Mouse (Mus musculus) CH12.LX (cell line): Measurements from ENCODE around the gene Olfr1277. TPM values are rescaled to one million over a fixed set of nuclear protein-coding genes. Genes with fewer than 3 reads are reported as not detected.

Experiments
- DNase-seq: peaks from one replicate; pipeline ENCODE4 v3.0.0-alpha.2; 2013; ENCODE audit errors: extremely low read depth
- H3K27ac ChIP-seq: 2 replicates; pipeline ENCODE4 v1.5.1; 2012; ENCODE audit warnings: low read depth, mild to moderate bottlenecking, control low read depth, moderate library complexity; ENCODE audit not compliant: insufficient read depth
- H3K27me3 ChIP-seq: replicated peaks from 2 replicates; pipeline ENCODE3; 2012; ENCODE audit warnings: inconsistent platforms
- H3K36me3 ChIP-seq, 2 experiments: replicated peaks in 1 of 2; 2 replicates each; pipeline versions ENCODE3 to v1.6.1; 2012; ENCODE audit warnings: inconsistent platforms in 1 of 2, low read length in 1 of 2, mild to moderate bottlenecking in 1 of 2, mixed read lengths in 1 of 2, moderate library complexity in 1 of 2; ENCODE audit not compliant: control insufficient read depth in 1 of 2, insufficient read depth in 1 of 2
- H3K4me1 ChIP-seq, 2 experiments: 2 replicates each; pipeline ENCODE4 v1.6.1; 2012; ENCODE audit warnings: inconsistent platforms in 1 of 2, moderate library complexity in 1 of 2; ENCODE audit not compliant: insufficient read depth in 2 of 2, control insufficient read depth in 1 of 2
- H3K4me2 ChIP-seq: 2 replicates; pipeline ENCODE4 v1.6.1; 2012; ENCODE audit warnings: low read depth, mild to moderate bottlenecking, control low read depth; ENCODE audit not compliant: poor library complexity, insufficient read depth, severe bottlenecking
- H3K4me3 ChIP-seq, 3 experiments: fragments of 150-350 bp in 1 of 3; sonication (generic) in 1 of 3; replicated peaks in 1 of 3; 2 replicates each; pipeline versions ENCODE3 to v1.5.1; 2011 to 2012; ENCODE audit warnings: low read depth in 2 of 3, low read length in 2 of 3, mild to moderate bottlenecking in 2 of 3, moderate library complexity in 2 of 3, control low read depth in 1 of 3, improper control_type of control experiment in 1 of 3, inconsistent platforms in 1 of 3, mixed read lengths in 1 of 3; ENCODE audit not compliant: poor library complexity in 1 of 3
- H3K79me2 ChIP-seq: replicated peaks from 2 replicates; pipeline ENCODE4 v1.6.1; 2012; ENCODE audit warnings: mild to moderate bottlenecking, moderate library complexity; ENCODE audit not compliant: control insufficient read depth, poor library complexity, insufficient read depth, severe bottlenecking; ENCODE audit errors: extremely low read depth
- H3K9ac ChIP-seq: 2 replicates; pipeline ENCODE4 v1.6.1; 2012; ENCODE audit warnings: low read depth, mild to moderate bottlenecking, control low read depth, moderate library complexity; ENCODE audit not compliant: insufficient read depth
- H3K9me3 ChIP-seq: replicated peaks from 2 replicates; pipeline ENCODE3; 2012; ENCODE audit warnings: low read length, inconsistent platforms, mixed read lengths
- BHLHE40 ChIP-seq: IDR thresholded peaks from 2 replicates; pipeline ENCODE4 v1.6.1; 2011; ENCODE audit warnings: mild to moderate bottlenecking, low read depth, low read length, improper control_type of control experiment
- CHD1 ChIP-seq: IDR thresholded peaks from 2 replicates; pipeline ENCODE4 v1.6.1; 2012; ENCODE audit warnings: low read depth, low read length, improper control_type of control experiment, inconsistent platforms
- CTCF ChIP-seq, 2 experiments: IDR thresholded peaks in 1 of 2; conservative IDR thresholded peaks in 1 of 2; 2 replicates each; pipeline ENCODE4 v1.5.1; 2011 to 2012; ENCODE audit warnings: low read depth in 2 of 2, low read length in 2 of 2, improper control_type of control experiment in 1 of 2, inconsistent platforms in 1 of 2, mild to moderate bottlenecking in 1 of 2, moderate library complexity in 1 of 2
- EP300 ChIP-seq: IDR thresholded peaks from 2 replicates; pipeline ENCODE4 v1.6.1; 2011; ENCODE audit warnings: low read length, improper control_type of control experiment
- ETS1 ChIP-seq: conservative IDR thresholded peaks from 2 replicates; pipeline ENCODE4 v1.6.1; 2012; ENCODE audit warnings: low read depth, mild to moderate bottlenecking, inconsistent platforms, low read length, improper control_type of control experiment, moderate library complexity
- GABPA ChIP-seq: IDR thresholded peaks from 2 replicates; pipeline ENCODE4 v1.6.1; 2012; ENCODE audit warnings: low read depth, low read length, improper control_type of control experiment, inconsistent platforms; ENCODE audit not compliant: insufficient replicate concordance
- MXI1 ChIP-seq: IDR thresholded peaks from 2 replicates; pipeline ENCODE4 v1.6.1; 2011; ENCODE audit warnings: mild to moderate bottlenecking, low read depth, low read length, improper control_type of control experiment
- MYC ChIP-seq: IDR thresholded peaks from 2 replicates; pipeline ENCODE4 v1.6.1; 2011; ENCODE audit warnings: low read depth, mild to moderate bottlenecking, improper control_type of control experiment, low read length
- NELFE ChIP-seq: IDR thresholded peaks from 2 replicates; pipeline ENCODE4 v1.6.1; 2011; ENCODE audit warnings: low read depth, low read length, improper control_type of control experiment
- RCOR1 ChIP-seq: conservative IDR thresholded peaks from 2 replicates; pipeline ENCODE4 v1.6.1; 2012; ENCODE audit warnings: low read depth, mild to moderate bottlenecking, inconsistent platforms, low read length, improper control_type of control experiment
- SMC3 ChIP-seq: IDR thresholded peaks from 2 replicates; pipeline ENCODE4 v1.6.1; 2011; ENCODE audit warnings: low read depth, low read length, improper control_type of control experiment
- USF1 ChIP-seq: IDR thresholded peaks from 2 replicates; pipeline ENCODE4 v1.6.1; 2014; ENCODE audit warnings: low read depth, mild to moderate bottlenecking, inconsistent platforms, low read length, improper control_type of control experiment
- USF2 ChIP-seq: conservative IDR thresholded peaks from 2 replicates; pipeline ENCODE4 v1.6.1; 2011; ENCODE audit warnings: low read depth, low read length, improper control_type of control experiment
- dilution Hi-C: fragments of 300-500 bp; cut with MboI; formaldehyde crosslinking; loops from 2 replicates; pipeline ENCODE4 v1.14.3; 2020; ENCODE audit warnings: low sequenced_read_pairs; ENCODE audit not compliant: extremely low pct_unique_long_range_greater_than_20kb, extremely low pct_ligation_motif_present
- in situ Hi-C: fragments of 300-500 bp; cut with MboI; formaldehyde crosslinking; loops from 3 replicates; pipeline ENCODE4 v1.14.3; 2019; ENCODE audit warnings: low sequenced_read_pairs, low pct_ligation_motif_present, low pct_unique_long_range_greater_than_20kb, mixed read lengths
- polyA plus RNA-seq: library from polyadenylated mRNA; unstranded; fragments of >175 nt; gene quantifications from 2 replicates; pipeline ENCODE4 v1.2.1, GENCODE M21; 2012; ENCODE audit warnings: low read depth; ENCODE audit not compliant: insufficient read length
- total RNA-seq, 2 experiments: library from RNA; depleted of rRNA; stranded (reverse); fragments of 300-350 nt in 1 of 2; fragments of >200 nt in 1 of 2; gene quantifications; 2 replicates each; pipeline ENCODE4 v1.2.3; 2012 to 2014

The Olfr1277 gene
- total RNA-seq (2012; rRNA removed) (not detected in 2 replicates), total RNA-seq (2014; rRNA removed) (not detected in 2 replicates), polyA plus RNA-seq (not detected in 2 replicates)

- H3K36me3 ChIP-seq, result no peaks in the 10 kb centered on the region
- TF ChIP-seq GABPA (no peak), MYC (no peak)
- no peak within 1 kb of the TSS for H3K27ac ChIP-seq
- no peak within 1 kb of the TSS for H3K4me3 ChIP-seq
- no peaks in the 10 kb centered on the region for H3K79me2 ChIP-seq
- in situ Hi-C loops (no loop called here), dilution Hi-C loops (no loop called here)
- no peaks in the 10 kb centered on the region for H3K27me3 ChIP-seq
- H3K4me1 ChIP-seq, result no peaks in the 10 kb centered on the region
- no peak within 1 kb of the TSS for H3K4me2 ChIP-seq
- H3K9me3 ChIP-seq, result peaks cover 16% of the 10 kb centered on the region
- DNase-seq, result no peak
- no peak within 1 kb of the TSS for H3K9ac ChIP-seq
These were observed at the start of gene Olfr1277 for GRCm38 (mm10) chr2:111274006-111274405. Gene Olfr1277 (minus strand): TSS chr2:111274106.

- DNase-seq, result no peak
- H3K27ac ChIP-seq, result no peak within 1 kb of the TSS
- dilution Hi-C loops, result no loop called here
- H3K9me3 ChIP-seq, result peaks cover 24% of the 10 kb centered on the region
- no peak within 1 kb of the TSS for H3K4me3 ChIP-seq
- no peaks in the 10 kb centered on the region for H3K27me3 ChIP-seq
- H3K4me1 ChIP-seq, result no peaks in the 10 kb centered on the region
- no peak within 1 kb of the TSS for H3K9ac ChIP-seq
- H3K36me3 ChIP-seq, result no peaks in the 10 kb centered on the region
- H3K4me2 ChIP-seq, result no peak within 1 kb of the TSS
- no peaks in the 10 kb centered on the region for H3K79me2 ChIP-seq
- TF ChIP-seq RCOR1 (no peak), CHD1 (no peak), SMC3 (no peak), USF2 (no peak), NELFE (no peak), USF1 (no peak)
- in situ Hi-C loops, result no loop called here
These were observed 39.8 kb upstream of the Olfr1277 start, which contains the start of gene Olfr1280 for GRCm38 (mm10) chr2:111313717-111314116. Gene Olfr1280 (plus strand): TSS chr2:111314017.

- H3K4me2 ChIP-seq, result no peak within 1 kb of the TSS
- H3K9ac ChIP-seq, result no peak within 1 kb of the TSS
- H3K4me1 ChIP-seq, result no peaks in the 10 kb centered on the region
- H3K27me3 ChIP-seq, result no peaks in the 10 kb centered on the region
- no peaks in the 10 kb centered on the region for H3K79me2 ChIP-seq
- dilution Hi-C loops, result no loop called here
- H3K36me3 ChIP-seq, result no peaks in the 10 kb centered on the region
- DNase-seq, result no peak
- no peak for TF ChIP-seq MXI1
- no peak for TF ChIP-seq CTCF (conservative IDR thresholded peaks at IDR 0.05 in 1 of 2, IDR thresholded peaks at IDR 0.05 in 1 of 2; ENCODE audit: low read depth in 2 of 2, low read length in 2 of 2)
- TF ChIP-seq BHLHE40, result no peak
- TF ChIP-seq USF1, result no peak
- no peak for TF ChIP-seq ETS1
- no peak for TF ChIP-seq EP300
- H3K9me3 ChIP-seq, result peaks cover 15% of the 10 kb centered on the region
- in situ Hi-C loops, result no loop called here
- H3K4me3 ChIP-seq, result no peak within 1 kb of the TSS
- H3K27ac ChIP-seq, result no peak within 1 kb of the TSS
These were observed 26.5 kb upstream of the Olfr1277 start, which contains the start of gene Olfr1279 for GRCm38 (mm10) chr2:111300374-111300773. Gene Olfr1279 (plus strand): TSS chr2:111300635.
